Mouse (Mus musculus) MEL-GATA-1-ER (cell line): Measurements from ENCODE around the gene Slc4a1.

Source experiments
- DNase-seq: peaks from one replicate; pipeline ENCODE4 v3.0.0-alpha.2; 2012; ENCODE audit warnings: low read depth; ENCODE audit errors: extremely low read depth

Gene Slc4a1

GRCm38 (mm10) chr11:102327250-102327649 is 38.8 kb downstream of the Slc4a1 start:
- no peak for DNase-seq

GRCm38 (mm10) chr11:102323516-102323915 is 42.5 kb downstream of the Slc4a1 start:
- DNase-seq = no peak

DNA sequence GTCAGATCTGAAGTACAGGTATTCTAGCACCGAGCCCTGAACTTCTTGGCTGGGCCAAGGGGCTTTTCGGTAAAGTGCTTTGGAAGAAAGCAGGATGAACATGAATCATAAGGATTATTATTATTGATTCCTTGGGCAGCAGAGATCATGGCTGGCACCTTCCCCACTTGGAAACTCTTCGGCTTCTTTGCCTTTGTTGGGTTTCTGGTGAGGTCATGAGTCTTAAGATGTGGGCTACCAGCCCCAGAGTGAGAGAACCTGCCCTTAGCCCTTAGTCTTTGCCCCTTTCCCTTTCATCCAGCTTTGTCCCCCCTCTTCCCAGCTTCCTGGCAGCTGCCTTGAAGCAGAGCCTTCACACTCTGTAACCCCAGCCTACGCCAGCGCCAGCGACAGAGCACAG is 44.1 kb downstream of the Slc4a1 start:
- DNase-seq = no peak

DNA sequence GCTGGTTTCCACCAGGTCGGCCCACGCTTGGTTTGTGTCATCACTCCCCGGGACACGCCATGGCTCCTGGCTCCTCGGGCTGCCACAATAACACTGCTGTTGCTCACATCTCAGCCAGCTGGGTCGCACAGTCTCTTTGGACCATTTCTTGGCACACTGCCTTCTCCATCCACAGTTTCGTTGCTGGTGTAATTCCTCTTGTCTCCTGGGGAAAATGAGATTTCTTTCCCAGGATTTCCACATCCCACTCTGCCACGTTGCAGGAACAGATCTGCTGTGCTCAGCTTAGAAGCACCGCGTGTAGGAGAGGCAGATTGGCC is 45.4 kb downstream of the Slc4a1 start:
- no peak for DNase-seq

DNA sequence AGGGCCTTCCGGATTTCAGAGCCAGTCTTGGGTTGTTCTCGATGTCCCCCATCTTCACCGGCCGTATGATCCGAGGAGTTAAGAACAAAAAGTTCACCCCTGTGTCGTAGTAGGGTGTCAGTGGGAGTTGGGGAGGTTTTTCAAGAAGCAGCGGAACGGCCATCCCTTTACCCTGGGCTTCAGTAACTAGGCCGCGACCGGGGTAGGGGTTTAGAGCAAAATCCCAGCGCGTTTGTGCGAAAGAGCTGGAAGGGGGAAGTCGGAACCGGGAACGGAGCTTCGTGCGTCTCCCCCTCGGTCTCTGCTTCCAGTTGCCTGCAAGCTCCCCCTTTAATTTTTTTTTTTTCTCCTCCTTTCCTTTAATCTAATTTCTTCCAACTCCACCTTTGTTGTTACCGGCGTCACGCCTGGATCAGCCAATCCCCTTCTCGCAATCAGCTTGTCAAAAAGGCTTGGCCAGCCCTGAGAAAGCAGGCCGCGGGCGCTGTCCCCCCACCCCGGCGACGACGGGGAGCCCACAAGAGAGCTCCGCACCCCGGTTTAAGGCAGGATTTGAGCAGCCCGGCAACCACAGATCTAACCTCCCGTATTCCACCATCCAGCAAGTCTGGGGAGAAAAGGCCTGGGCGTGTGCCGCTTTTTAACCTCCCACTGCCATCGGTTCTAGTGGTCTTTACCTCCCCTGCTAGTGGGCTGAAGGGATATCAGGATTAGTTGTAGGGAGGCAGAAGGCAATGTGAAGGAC is 45.9 kb downstream of the Slc4a1 start:
- peak; percentile 84 for DNase-seq

DNA sequence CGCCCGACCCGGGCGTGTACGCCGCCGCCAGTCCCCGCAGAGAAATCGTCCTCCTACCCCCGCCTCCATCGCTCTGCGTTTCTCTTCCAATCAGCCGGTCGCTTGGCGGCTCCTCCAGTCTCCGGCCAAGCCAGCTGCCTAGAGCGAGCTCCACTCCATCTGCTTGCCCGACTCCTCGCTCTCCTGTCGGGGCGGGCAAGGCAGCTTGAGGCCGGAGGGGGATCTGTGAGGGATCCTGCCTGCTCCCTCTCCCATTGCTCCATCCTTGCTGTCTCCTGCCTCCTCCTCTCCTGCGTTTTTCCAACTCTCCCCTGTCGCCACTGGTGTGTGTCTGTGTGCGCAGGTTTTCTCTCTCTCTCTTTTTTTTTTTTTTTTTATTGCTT is 46.6 kb downstream of the Slc4a1 start, which contains the start of gene Ubtf:
Gene Ubtf, minus strand, starts transcription at position 333 of the 383 bp plus-strand sequence.
- DNase-seq = no peak

GRCm38 (mm10) chr11:102318576-102319409 is 47.2 kb downstream of the Slc4a1 start:
- DNase-seq = no peak

- no peak for DNase-seq
Observed at GRCm38 (mm10) chr11:102317901-102318575, 48.0 kb downstream of the Slc4a1 start.

DNA sequence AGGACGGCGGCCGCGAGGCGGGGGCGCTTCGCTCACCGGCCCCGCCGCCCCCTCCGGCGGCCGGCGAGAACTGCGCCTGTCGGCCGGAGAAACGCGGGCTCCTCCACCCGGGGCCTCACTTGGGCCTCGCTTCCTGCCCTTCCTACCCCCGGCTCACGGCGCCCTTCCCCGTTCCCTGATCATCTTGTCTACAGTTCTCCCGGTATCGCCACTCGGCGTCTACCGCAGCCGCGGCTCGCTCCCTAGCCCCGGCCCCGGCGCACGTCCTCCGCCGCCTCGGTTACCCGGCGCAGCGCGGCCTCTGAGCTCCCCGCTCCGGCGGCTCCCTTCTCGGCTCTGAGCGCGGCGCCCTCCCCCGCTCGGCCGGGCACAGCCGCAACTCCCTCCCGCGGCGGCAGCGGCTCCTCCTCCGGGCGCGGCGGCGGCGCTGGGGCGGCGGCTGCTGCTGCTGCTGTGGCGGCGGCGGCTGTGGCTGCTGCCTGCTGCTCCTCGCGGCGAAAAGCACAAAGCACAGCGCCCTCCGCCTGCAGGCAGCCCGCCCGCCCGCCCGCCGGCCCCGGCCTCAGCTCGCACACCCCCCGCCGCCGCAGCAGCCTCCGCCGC is 48.6 kb downstream of the Slc4a1 start:
- no peak for DNase-seq

- DNase-seq = no peak
Observed at GRCm38 (mm10) chr11:102316572-102317297, 49.3 kb downstream of the Slc4a1 start.

DNA sequence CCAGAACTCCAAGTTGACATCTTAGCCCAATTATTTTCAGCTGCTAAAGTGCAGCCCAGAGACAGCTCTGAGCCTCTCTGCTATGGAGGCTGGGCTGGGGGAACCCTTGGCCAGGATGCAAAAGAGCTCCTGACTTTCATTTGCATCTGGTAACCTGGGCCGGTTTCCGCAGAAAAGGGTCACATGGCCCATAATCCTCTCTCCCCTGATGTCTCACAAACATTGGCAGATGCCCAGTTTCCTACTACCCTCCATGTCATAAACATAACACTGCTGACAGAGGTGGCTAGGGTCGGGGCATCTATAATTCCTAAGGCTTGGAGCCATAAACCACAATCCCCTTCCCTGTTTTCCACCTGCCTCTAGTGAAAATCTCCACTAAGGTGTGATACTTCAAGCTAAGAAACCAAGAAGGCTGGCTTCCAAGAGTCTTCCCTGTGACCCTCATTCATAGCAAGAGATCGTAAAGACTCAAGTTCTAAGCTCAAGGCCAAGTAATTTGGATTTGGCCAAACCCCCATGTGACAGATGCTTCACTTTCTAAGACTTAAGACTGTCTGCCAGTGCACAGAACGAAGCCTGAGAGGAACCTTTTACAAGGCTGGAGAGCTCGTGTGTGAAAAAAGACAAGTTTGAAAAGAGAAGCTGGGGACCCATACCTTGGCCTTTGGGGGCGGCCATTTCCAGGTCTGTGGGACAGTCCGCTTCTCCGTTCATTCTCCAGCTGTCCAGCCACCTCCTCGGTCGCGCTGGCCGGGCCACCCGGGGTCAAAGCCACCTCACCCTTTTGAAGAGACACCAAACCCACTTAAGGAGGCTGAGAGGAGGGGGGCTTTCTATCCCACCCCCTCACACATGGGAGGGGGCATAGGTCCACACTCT is 50.1 kb downstream of the Slc4a1 start:
- DNase-seq = no peak

GRCm38 (mm10) chr11:102314321-102314720 is 51.7 kb downstream of the Slc4a1 start:
- no peak for DNase-seq

- DNase-seq = no peak
Observed at GRCm38 (mm10) chr11:102312586-102312985, 53.4 kb downstream of the Slc4a1 start.

- no peak for DNase-seq
Observed at GRCm38 (mm10) chr11:102311966-102312365, 54.0 kb downstream of the Slc4a1 start.

GRCm38 (mm10) chr11:102310768-102311695 is 55.0 kb downstream of the Slc4a1 start:
- DNase-seq = no peak

GRCm38 (mm10) chr11:102309821-102310617 is 56.0 kb downstream of the Slc4a1 start:
- DNase-seq = no peak

DNA sequence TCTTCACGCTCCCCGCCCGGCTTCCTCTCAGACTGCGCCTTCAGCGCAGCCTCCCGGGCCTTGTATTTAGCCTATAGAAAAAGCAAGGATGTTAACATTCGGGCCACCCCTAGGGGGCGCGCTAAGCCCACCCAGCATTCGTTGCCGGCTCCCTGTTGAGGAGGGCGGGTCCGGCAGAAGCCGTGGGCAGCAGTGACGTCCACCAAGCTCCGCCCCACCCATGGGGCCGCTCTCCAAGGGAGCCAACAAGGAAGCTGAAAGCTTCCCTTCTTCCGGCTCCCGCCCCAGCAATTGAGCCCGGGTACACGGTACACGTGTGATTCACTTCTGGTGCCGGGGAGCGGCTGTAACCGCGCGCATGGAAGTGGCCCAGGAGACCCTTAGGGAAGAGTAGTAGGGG is 57.0 kb downstream of the Slc4a1 start:
- peak; percentile 87 for DNase-seq

GRCm38 (mm10) chr11:102308104-102308503 is 57.9 kb downstream of the Slc4a1 start:
- no peak for DNase-seq
